In the genomic region with DNA sequence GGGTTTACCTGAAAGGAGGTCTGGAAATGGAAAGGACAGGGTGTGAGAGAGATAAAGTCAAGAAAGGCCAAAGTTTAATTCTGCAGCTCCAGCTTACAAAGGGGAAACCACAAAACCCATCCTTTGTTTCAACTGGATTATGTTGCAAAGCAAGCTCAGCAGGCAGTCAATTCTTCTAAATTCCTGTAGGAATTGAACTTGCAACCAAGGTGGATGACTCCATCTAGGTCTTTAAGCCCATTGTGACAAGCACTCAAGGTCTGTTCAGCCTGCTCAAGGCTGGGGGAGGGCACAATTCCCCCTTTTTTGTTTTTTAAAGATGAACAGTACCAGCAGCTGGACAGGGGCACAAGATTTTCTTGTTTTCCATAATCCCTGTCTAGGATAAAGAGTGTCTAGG, we compare ENCODE assay signal across 20 mouse cellular contexts.
A peak's percentile ranks its signal among the peaks of the same experiment; 100 is the strongest.
DNase-seq lines count a peak whose midpoint lies in the region; TF ChIP-seq lines count a peak whose summit lies in the region.
"Had no signal": no experiment of that assay in that cellular context is flagged by ENCODE, and none has a peak within 500 bp of the region (broad histone marks: within the 10 kb centered on the region; RNA-seq: fewer than 3 reads in every experiment).

No protein-coding gene starts in this region.

- peak; percentile 87 for DNase-seq in ES-CJ7 (ENCODE audit: low read depth, low spot score)
- peak; percentile 95 for DNase-seq in R1 (ENCODE audit: low read depth, low spot score)
- DNase-seq in cerebellum, adult 2 months: no peak
- DNase-seq in testis, postnatal 10 days (ENCODE audit: low spot score): no peak
- no peak for DNase-seq in B cell, adult 2 months
- DNase-seq: adrenal gland, adult 2 months; adrenal gland, postnatal 10 days; adrenal gland, postnatal 25 days; cerebellum, adult 11 months; cerebellum, adult 18-20 months; cerebellum, adult 9-10 months; cerebellum, postnatal 10 days; cerebellum, postnatal 25 days; forebrain, postnatal 0 days had no signal

- no peak overlapping the region for H3K4me3 ChIP-seq in ES-Bruce4 (ENCODE audit: low read depth, low read length)
- no peak overlapping the region for H3K4me3 ChIP-seq in cerebellum, adult 2 months (replicated peaks; ENCODE audit: insufficient read depth, low read depth, low read length)
- H3K4me3 ChIP-seq: embryonic facial prominence, embryonic 10.5 days; embryonic facial prominence, embryonic 12.5 days; forebrain, embryonic 13.5 days; forebrain, embryonic 15.5 days had no signal

- H3K9ac ChIP-seq in ES-Bruce4 (ENCODE audit: low read depth, poor library complexity, severe bottlenecking): no peak overlapping the region
- H3K9ac ChIP-seq: embryonic facial prominence, embryonic 12.5 days; forebrain, embryonic 13.5 days; forebrain, embryonic 15.5 days; forebrain, postnatal 0 days had no signal

- H3K27ac ChIP-seq in ES-Bruce4 (ENCODE audit: insufficient read depth, low read length): 0 out of 2 replicates have a peak overlapping the region, but pooled peaks have one; percentile 6
- H3K27ac ChIP-seq in cerebellum, adult 2 months (ENCODE audit: insufficient read depth, low read length): no peak overlapping the region
- H3K27ac ChIP-seq: embryonic facial prominence, embryonic 10.5 days; embryonic facial prominence, embryonic 12.5 days; forebrain, embryonic 13.5 days; forebrain, embryonic 15.5 days had no signal

- TF ChIP-seq EP300 in ES-Bruce4 (IDR thresholded peaks at IDR 0.05; ENCODE audit: insufficient read depth, low read depth, low read length): no peak

- TF ChIP-seq POLR2A in ES-Bruce4 (IDR thresholded peaks at IDR 0.05; ENCODE audit: insufficient read depth, low read length): no peak
- TF ChIP-seq POLR2A in cerebellum, adult 2 months (IDR thresholded peaks at IDR 0.05; ENCODE audit: borderline replicate concordance, insufficient read depth, low read length): no peak

- H3K9me3 ChIP-seq in ES-Bruce4 (replicated peaks; ENCODE audit: control insufficient read depth, insufficient read depth, low read length, poor library complexity, severe bottlenecking): peaks cover 34% of the 10 kb centered on the region
- H3K9me3 ChIP-seq: embryonic facial prominence, embryonic 10.5 days; embryonic facial prominence, embryonic 12.5 days; forebrain, embryonic 15.5 days had no signal

- no peaks in the 10 kb centered on the region for H3K36me3 ChIP-seq in ES-Bruce4 (ENCODE audit: control insufficient read depth, insufficient read depth, low read length, poor library complexity, severe bottlenecking)
- H3K36me3 ChIP-seq: embryonic facial prominence, embryonic 10.5 days; embryonic facial prominence, embryonic 12.5 days; forebrain, embryonic 15.5 days had no signal

- no peaks in the 10 kb centered on the region for H3K27me3 ChIP-seq in ES-Bruce4 (ENCODE audit: control insufficient read depth, insufficient read depth, low read length, poor library complexity, severe bottlenecking)
- H3K27me3 ChIP-seq in cerebellum, adult 2 months (ENCODE audit: control insufficient read depth, insufficient read depth, low read length): no peaks in the 10 kb centered on the region
- H3K27me3 ChIP-seq: CH12.LX; embryonic facial prominence, embryonic 12.5 days; forebrain, embryonic 13.5 days; forebrain, embryonic 15.5 days had no signal

- H3K4me1 ChIP-seq in ES-Bruce4 (ENCODE audit: control insufficient read depth, insufficient read depth, low read length): no peaks in the 10 kb centered on the region
- no peaks in the 10 kb centered on the region for H3K4me1 ChIP-seq in cerebellum, adult 2 months (ENCODE audit: control insufficient read depth, insufficient read depth, low read length)
- H3K4me1 ChIP-seq: embryonic facial prominence, embryonic 10.5 days; embryonic facial prominence, embryonic 12.5 days; forebrain, embryonic 13.5 days; forebrain, embryonic 15.5 days had no signal

- TF ChIP-seq CTCF in ES-Bruce4 (IDR thresholded peaks at IDR 0.05; ENCODE audit: low read depth, low read length): no peak
- no peak for TF ChIP-seq CTCF in cerebellum, adult 2 months (IDR thresholded peaks at IDR 0.05; ENCODE audit: borderline replicate concordance, insufficient read depth, low read depth, low read length)

Comparison
In these comparisons a context has a peak if more than half of its experiments do, and no peak if none do; other contexts are left out.
1. DNase-seq: peak in ES-CJ7 (single experiment) and R1 (single experiment); none in cerebellum, adult 2 months (0 of 2), testis, postnatal 10 days (single experiment) and B cell, adult 2 months (0 of 2).